Mouse (Mus musculus) kidney, postnatal 0 days (tissue): ENCODE measurements around the gene Tedc2. TPM values are rescaled to one million over a fixed set of nuclear protein-coding genes. Genes with fewer than 3 reads are reported as not detected.

Source experiments
- ATAC-seq: fragments of 200-750 bp; cut with Nextera tagmentation; replicated peaks from 2 replicates; pipeline ENCODE4 v1.8.0; 2017; ENCODE audit warnings: low read depth, moderate number of reproducible peaks, moderate TSS enrichment, moderate library complexity; ENCODE audit not compliant: low FRiP score
- DNase-seq: peaks from one replicate; pipeline ENCODE4 v3.0.0-alpha.2; 2016; ENCODE audit warnings: low spot score
- H3K27ac ChIP-seq: fragments of 300-500 bp; sonication (generic); 2 replicates; pipeline ENCODE4 v1.5.1; 2014; ENCODE audit warnings: mild to moderate bottlenecking
- H3K27me3 ChIP-seq: fragments of 300-500 bp; sonication (generic); 2 replicates; pipeline ENCODE4 v1.6.1; 2014; ENCODE audit warnings: low read length, mixed read lengths; ENCODE audit not compliant: insufficient read depth
- H3K36me3 ChIP-seq: fragments of 300-500 bp; sonication (generic); 2 replicates; pipeline ENCODE4 v1.6.1; 2014; ENCODE audit warnings: low read length, mixed read lengths; ENCODE audit not compliant: insufficient read depth
- H3K4me1 ChIP-seq: fragments of 300-500 bp; sonication (generic); replicated peaks from 2 replicates; pipeline ENCODE4 v1.6.1; 2014; ENCODE audit warnings: antibody characterized with exemption, low read length, mixed read lengths; ENCODE audit not compliant: insufficient read depth
- H3K4me2 ChIP-seq: fragments of 300-500 bp; sonication (generic); 2 replicates; pipeline ENCODE4 v1.6.1; 2014; ENCODE audit warnings: mild to moderate bottlenecking, low read length, moderate library complexity, mixed read lengths
- H3K4me3 ChIP-seq: fragments of 300-500 bp; sonication (generic); replicated peaks from 2 replicates; pipeline ENCODE4 v1.5.1; 2014; ENCODE audit warnings: low read depth, low read length
- H3K9ac ChIP-seq: fragments of 300-500 bp; sonication (generic); 2 replicates; pipeline ENCODE4 v1.6.1; 2014; ENCODE audit warnings: low read depth, low read length
- H3K9me3 ChIP-seq: fragments of 300-500 bp; sonication (generic); replicated peaks from 2 replicates; pipeline ENCODE4 v1.6.1; 2016; ENCODE audit warnings: low read length, inconsistent platforms, mixed read lengths
- CTCF ChIP-seq: IDR thresholded peaks from 2 replicates; pipeline ENCODE4 v1.5.1; 2016; ENCODE audit warnings: antibody characterized with exemption, low read depth, mild to moderate bottlenecking, moderate library complexity
- WGBS: fragments of 180-500 bp; shearing (Covaris S2); extraction: QIAGEN DNeasy Blood & Tissue Kit; methylation state at CpG from one replicate; pipeline ENCODE4 v1.1.7; 2014; 5-methylcytosine and 5-hydroxymethylcytosine counted together
- polyA plus RNA-seq: library from polyadenylated mRNA; unstranded; fragments of >200 nt; fragmentation: Nextera tagmentation; extraction: Ambion mirVana; gene quantifications from 2 replicates; pipeline ENCODE4 v1.2.1, GENCODE M21; 2015

Gene Tedc2
- polyA plus RNA-seq, 1 experiment from 2014 or later, result 6.7 TPM

- Histone ChIP-seq H3K4me2 (no peak overlapping the region), H3K4me1 (peaks cover 6% of the 10 kb centered on the region), H3K9ac (no peak overlapping the region), H3K36me3 (no peaks in the 10 kb centered on the region), H3K27me3 (no peaks in the 10 kb centered on the region), H3K4me3 (no peak overlapping the region), H3K27ac (no peak overlapping the region), H3K9me3 (no peaks in the 10 kb centered on the region)
- no peak for ATAC-seq
- DNase-seq, result no peak
- WGBS, result 51% methylated on average over 4 of the region's 4 CpGs
- TF ChIP-seq CTCF, result no peak
Measured at GRCm38 (mm10) chr17:24199741-24200140, 20.9 kb downstream of the Tedc2 start.

GRCm38 (mm10) chr17:24199252-24199651 lies 21.4 kb downstream of the Tedc2 start:
- no peak overlapping the region for H3K9ac ChIP-seq
- no peak for ATAC-seq
- H3K27me3 ChIP-seq, result no peaks in the 10 kb centered on the region
- no peak overlapping the region for H3K27ac ChIP-seq
- H3K4me1 ChIP-seq, result peaks cover 4% of the 10 kb centered on the region; the same call in 1 of the 2 replicates
- no peaks in the 10 kb centered on the region for H3K36me3 ChIP-seq
- H3K4me2 ChIP-seq, result no peak overlapping the region
- TF ChIP-seq CTCF, result no peak
- no peaks in the 10 kb centered on the region for H3K9me3 ChIP-seq
- WGBS, result 88% methylated on average over 4 of the region's 4 CpGs
- no peak for DNase-seq
- no peak overlapping the region for H3K4me3 ChIP-seq

- ATAC-seq (no peak), DNase-seq (no peak)
- Histone ChIP-seq H3K4me2 (no peak overlapping the region), H3K27me3 (no peaks in the 10 kb centered on the region), H3K9me3 (no peaks in the 10 kb centered on the region), H3K4me1 (peaks cover 4% of the 10 kb centered on the region; the same call in 1 of the 2 replicates), H3K4me3 (no peak overlapping the region), H3K9ac (no peak overlapping the region), H3K27ac (no peak overlapping the region), H3K36me3 (no peaks in the 10 kb centered on the region)
- TF ChIP-seq CTCF, result no peak
- WGBS, result 69% methylated on average over 15 of the region's 15 CpGs
Measured at GRCm38 (mm10) chr17:24197032-24197824, 23.4 kb downstream of the Tedc2 start.

GRCm38 (mm10) chr17:24195349-24195748 lies 25.3 kb downstream of the Tedc2 start:
- Histone ChIP-seq H3K27ac (no peak overlapping the region), H3K4me1 (peaks cover 4% of the 10 kb centered on the region; the same call in 1 of the 2 replicates), H3K9ac (no peak overlapping the region), H3K9me3 (no peaks in the 10 kb centered on the region), H3K4me2 (no peak overlapping the region), H3K4me3 (no peak overlapping the region), H3K27me3 (no peaks in the 10 kb centered on the region), H3K36me3 (no peaks in the 10 kb centered on the region)
- TF ChIP-seq CTCF, result no peak
- ATAC-seq (no peak), DNase-seq (no peak)
- WGBS, result 61% methylated on average over 2 of the region's 2 CpGs

- Histone ChIP-seq H3K9ac (no peak overlapping the region), H3K36me3 (no peaks in the 10 kb centered on the region), H3K27me3 (no peaks in the 10 kb centered on the region), H3K4me3 (no peak overlapping the region), H3K4me2 (no peak overlapping the region), H3K27ac (no peak overlapping the region), H3K4me1 (no peaks in the 10 kb centered on the region), H3K9me3 (no peaks in the 10 kb centered on the region)
- no peak for TF ChIP-seq CTCF
- DNase-seq (no peak), ATAC-seq (no peak)
- 81% methylated on average over 5 of the region's 5 CpGs for WGBS
Measured at GRCm38 (mm10) chr17:24193769-24194168, 26.9 kb downstream of the Tedc2 start.

GRCm38 (mm10) chr17:24193268-24193667 lies 27.4 kb downstream of the Tedc2 start:
- DNase-seq (no peak), ATAC-seq (no peak)
- Histone ChIP-seq H3K27ac (no peak overlapping the region), H3K4me2 (no peak overlapping the region), H3K9me3 (no peaks in the 10 kb centered on the region), H3K36me3 (no peaks in the 10 kb centered on the region), H3K27me3 (no peaks in the 10 kb centered on the region), H3K9ac (no peak overlapping the region), H3K4me1 (no peaks in the 10 kb centered on the region), H3K4me3 (no peak overlapping the region)
- 88% methylated on average over 8 of the region's 8 CpGs for WGBS
- no peak for TF ChIP-seq CTCF
